Mouse (Mus musculus) layer of hippocampus, adult 11-12 months (tissue): ENCODE measurements at regions not wholly inside any gene's neighbourhood (a gene's known extent, or its start where the extent isn't known, plus 50 kb on each side); places are given as distances from the start of the nearest gene placed in this dataset.

ENCODE experiments used
- DNase-seq: peaks from one replicate; pipeline ENCODE4 v3.0.0; 2022; ENCODE audit warnings: low spot score

GRCm38 (mm10) chr9:84295891-84296290 is 370.9 kb downstream of the Bckdhb start:
- DNase-seq: no peak

- DNase-seq: no peak
Measured at GRCm38 (mm10) chr9:84296456-84296855, 371.5 kb downstream of the Bckdhb start.

GRCm38 (mm10) chr9:84304398-84304797 is 379.5 kb downstream of the Bckdhb start:
- no peak for DNase-seq

GRCm38 (mm10) chr9:84318811-84319210 is 393.9 kb downstream of the Bckdhb start:
- no peak for DNase-seq

GRCm38 (mm10) chr9:84319338-84319737 is 394.4 kb downstream of the Bckdhb start:
- DNase-seq: no peak

GRCm38 (mm10) chr9:84323145-84323544 is 398.2 kb downstream of the Bckdhb start:
- DNase-seq: no peak

DNA sequence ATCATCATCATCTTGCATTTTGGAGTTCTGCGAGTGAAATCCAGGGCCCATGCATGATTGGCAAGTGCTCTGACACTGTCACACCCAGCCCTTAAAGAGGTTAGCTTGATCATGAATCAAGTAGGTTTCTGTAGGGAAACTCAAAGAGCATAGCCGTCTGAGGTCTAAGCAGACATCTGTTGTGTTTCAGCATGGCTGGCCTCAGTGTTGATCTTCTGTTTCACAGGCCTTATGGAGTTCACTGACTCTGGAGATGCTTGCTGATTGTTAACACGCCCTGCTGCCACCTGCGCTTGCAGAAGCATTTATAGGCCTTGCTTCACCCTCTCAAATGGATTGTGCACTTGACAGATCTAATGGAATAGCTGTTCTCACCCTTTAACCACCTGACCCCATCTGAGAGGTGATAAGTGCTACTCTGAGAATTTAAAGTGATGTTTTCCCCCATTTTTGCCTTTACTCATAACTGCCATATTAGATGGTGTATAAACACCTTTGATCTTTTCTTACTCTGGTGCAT is 406.2 kb downstream of the Bckdhb start:
- DNase-seq: no peak

DNA sequence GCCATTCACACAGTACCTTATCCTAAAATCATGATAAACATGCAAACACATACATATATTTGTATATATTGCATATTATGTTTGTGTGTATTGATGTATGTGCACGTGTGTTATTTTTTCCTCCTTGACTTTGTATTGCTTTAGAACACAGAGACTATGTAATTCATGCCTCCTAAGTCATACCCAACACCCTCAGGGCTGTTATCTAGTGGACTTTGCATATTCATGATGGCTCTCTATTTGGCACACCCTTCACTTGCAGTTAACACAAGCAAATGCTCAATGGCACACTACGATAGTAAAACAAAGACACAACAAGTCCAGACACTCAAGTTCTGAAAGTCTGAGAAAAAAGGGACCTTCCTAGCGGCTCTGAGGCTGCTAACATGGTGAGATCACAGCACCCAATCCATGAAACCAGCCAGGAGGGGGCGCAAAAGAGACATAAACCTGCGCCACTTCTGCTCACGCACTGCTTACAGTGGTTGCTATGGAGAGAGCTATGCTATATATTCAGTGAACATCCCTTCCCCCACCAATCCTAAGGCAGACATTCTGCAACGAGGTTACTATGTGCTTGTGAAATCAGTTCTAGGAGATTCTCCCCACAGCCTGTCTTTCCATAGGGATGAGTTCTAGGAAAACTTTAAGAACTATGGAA is 418.6 kb downstream of the Bckdhb start:
- peak; percentile 81 for DNase-seq

DNA sequence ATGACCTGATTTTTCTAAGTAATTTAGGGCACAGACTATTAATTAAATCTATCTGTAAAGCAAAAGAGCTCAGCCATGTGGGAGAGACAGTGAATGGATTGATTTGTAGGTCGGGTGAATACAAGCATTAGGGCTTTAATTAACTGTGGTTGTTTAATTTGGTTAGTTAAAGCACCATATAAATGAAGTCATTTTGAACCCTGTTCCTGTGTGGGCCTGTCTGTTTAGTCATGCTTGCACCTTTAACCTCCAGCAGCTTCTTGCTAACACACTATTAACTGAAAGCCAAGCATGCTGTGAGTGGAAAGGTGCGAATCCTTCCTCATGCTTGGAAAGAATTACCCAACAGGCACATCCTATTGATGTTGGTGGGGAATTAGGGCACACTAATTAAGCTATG is 425.3 kb downstream of the Bckdhb start:
- no peak for DNase-seq

DNA sequence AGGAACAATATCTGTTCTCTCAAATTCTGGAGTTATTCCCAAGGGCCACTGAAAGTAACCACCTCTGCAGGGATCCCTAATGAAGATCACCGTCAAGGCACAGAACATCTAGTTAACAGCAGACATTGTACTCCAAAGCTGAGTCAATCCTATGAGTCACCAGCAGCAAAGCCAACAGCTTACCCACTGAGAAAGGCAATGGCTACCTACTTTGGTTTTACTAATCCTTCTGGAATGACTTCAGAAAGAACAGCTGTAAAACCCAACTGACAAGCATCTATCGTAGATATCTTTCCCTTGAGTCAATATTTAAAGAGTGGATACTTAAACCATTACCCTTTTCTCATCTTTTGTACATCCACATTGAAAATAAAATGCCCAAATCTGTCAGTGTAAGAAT is 429.5 kb downstream of the Bckdhb start:
- DNase-seq: no peak

GRCm38 (mm10) chr9:84356167-84356566 is 431.2 kb downstream of the Bckdhb start:
- DNase-seq: no peak

DNA sequence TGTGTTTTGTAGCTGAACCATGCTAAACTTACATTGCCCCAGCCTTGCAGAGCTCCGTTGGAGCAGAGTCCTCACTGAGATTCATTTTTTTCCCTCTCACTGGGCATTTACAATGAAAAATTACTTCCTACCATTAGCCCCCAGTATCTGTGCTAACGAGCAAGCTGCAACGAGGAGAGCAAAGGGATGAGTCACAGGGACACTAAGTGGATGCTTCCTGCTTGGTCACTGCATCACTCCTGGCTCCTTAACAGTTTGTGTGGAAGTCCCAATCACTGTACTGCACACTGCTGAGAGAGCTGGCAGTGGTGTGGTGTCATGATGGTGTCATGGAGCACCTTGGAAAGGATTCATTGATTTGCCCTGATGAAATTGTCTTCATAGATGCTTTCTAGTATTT is 434.9 kb downstream of the Bckdhb start:
- no peak for DNase-seq

DNA sequence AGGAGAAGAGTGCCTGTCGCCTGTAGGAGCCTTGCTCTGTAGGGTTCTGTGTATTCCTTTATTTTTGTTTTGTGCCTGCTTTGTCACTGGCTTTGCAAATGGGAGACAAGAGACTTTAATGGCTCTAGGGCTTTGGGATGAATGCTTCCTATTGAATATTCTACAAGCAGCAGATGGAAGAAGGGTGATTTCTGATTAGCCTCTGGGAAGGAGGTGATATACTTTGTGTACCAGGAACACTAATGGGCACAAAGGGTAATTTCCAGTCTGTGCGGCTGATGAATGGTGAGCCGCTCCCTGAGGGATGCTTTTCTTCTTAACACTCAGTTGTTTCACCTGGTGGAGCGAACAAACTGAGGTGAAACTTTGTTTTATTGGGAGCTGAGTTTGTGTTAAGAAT is 435.5 kb downstream of the Bckdhb start:
- DNase-seq: no peak

GRCm38 (mm10) chr9:84363478-84363877 is 438.5 kb downstream of the Bckdhb start:
- DNase-seq: no peak

DNA sequence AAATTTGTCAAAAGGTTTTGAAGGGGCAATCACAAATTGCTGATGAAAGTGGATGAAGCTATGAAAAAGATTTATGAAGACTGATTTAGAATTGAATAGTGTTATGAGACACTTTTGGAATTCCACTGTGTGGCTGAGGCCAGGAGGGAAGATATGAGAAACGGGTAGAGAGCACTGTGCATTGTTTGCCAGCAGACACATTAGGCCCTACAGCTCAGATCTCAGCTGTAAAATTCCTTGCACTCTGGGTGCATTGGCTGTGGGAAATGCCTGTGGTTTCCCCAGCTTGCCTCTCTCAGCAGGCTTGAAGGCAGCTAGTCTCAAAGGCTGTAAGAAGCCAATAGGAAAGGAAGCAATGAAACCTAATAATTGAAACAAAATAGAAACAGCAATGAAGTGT is 444.3 kb downstream of the Bckdhb start:
- no peak for DNase-seq

- no peak for DNase-seq
Measured at GRCm38 (mm10) chr9:84370260-84370659, 445.3 kb downstream of the Bckdhb start.

GRCm38 (mm10) chr9:84375746-84376145 is 450.8 kb downstream of the Bckdhb start:
- no peak for DNase-seq

GRCm38 (mm10) chr9:84376621-84377020 is 451.7 kb downstream of the Bckdhb start:
- DNase-seq: no peak

DNA sequence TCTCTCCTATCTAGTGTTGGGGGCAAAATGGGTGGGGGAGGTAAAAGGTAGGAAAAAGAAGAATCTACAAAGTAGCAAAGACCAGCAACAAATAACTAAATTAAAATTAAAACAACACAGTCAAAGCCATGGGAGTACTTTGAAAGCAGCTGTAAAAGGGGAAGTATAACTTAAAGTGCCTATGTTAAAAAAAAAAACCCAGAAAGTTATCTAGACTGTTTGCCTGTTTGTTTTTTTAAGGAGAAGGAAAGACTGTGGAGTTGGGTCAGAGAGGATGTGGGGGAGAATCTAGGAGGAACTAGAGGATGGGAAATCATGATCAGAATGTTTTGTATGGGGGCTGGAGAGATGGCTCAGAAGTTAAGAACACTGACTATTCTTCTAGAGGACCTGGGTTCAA is 457.0 kb downstream of the Bckdhb start:
- DNase-seq: no peak

- no peak for DNase-seq
Measured at GRCm38 (mm10) chr9:84389831-84390230, 464.9 kb downstream of the Bckdhb start.

DNA sequence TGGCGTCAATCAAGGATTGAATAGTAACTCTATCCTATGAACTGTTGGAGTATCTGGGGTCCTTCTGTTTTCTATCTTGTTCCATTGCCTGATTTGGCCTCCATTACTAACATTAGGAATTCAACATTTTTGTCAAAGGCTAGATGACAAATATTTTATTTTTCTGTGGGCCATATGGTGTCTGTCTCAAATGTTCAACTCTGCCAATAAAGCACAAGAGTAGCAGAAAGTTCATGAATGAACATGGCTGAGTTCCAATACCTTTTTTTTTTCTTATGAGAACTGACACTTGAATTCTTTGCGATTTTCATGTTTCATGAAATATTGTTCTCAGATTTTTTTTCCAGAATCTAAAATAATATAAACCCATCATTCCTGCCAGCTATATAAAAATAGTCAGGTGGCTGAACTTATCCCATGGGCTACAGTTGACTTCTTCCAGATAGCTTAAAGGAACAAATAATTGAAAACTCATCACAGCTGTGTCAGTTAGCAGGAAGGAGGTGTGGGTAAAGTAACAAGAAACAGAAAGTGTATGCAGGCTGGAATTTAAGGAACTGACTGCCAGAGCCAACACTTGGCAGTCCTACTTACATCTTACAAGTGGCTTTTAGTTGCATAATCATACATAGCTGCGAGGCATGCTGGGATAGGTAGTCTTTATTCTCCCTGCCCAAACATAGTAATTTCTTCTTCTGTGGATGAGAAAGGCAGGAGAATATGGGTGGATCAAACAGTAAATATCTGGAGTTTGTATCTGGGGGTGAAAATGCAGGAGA is 469.8 kb downstream of the Bckdhb start:
- no peak for DNase-seq

DNA sequence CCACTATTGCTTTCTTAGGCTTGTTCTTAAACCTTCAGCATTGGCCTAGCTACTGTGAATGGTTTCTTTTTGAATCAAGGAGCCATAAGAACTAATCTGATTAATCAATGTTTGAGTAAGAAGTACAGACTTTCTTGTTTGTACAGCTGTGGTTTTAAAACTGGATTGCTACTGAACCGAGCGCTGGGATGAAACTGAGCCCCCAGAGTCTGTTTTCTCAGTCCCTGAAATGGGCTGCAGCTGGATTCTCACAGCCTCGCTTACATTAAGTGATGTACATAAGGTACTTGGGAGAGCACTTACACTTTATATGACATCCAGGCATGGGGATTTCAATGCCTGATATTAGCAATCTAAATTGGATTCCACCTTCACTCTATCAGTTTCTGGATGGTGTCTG is 474.5 kb downstream of the Bckdhb start:
- no peak for DNase-seq
